11 mouse cellular contexts compared by ENCODE assay signal in the genomic region with DNA sequence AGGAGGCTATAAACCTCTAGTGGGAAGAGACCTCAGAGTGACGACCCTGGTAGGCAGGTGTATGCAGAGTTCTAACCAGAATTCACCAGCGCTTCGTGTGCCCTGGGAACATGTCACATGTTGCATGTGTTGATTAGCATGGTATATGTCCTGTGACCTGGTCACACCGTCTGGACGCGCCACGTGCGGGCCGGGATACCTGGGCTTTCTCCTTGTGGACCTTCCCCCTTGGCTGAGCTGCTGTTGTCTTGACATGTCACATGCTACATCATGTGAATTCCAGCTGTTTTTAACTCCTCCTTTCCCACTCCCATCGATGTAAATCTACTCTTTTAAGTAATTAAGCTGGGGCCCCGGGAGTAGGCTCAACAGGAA. TPM values are rescaled to one million over a fixed set of nuclear protein-coding genes. Genes with fewer than 3 reads are reported as not detected.
A peak's percentile ranks its signal among the peaks of the same experiment; 100 is the strongest.
DNase-seq lines count a peak whose midpoint lies in the region; ATAC-seq and TF ChIP-seq lines count a peak whose summit lies in the region.
"Had no signal": no experiment of that assay in that cellular context is flagged by ENCODE, and none has a peak within 500 bp of the region (broad histone marks: within the 10 kb centered on the region; RNA-seq: fewer than 3 reads in every experiment).

No protein-coding gene starts in this region.

- 23% methylated on average over 11 of the region's 11 CpGs for WGBS in heart, embryonic 10.5 days
- 15% methylated on average over 11 of the region's 11 CpGs for WGBS in intestine, embryonic 16.5 days
- WGBS in midbrain, embryonic 12.5 days = 23% methylated on average over 11 of the region's 11 CpGs

- no peak for TF ChIP-seq CTCF in brain, embryonic 14.5 days (IDR thresholded peaks at IDR 0.05; ENCODE audit: borderline replicate concordance, extremely low read depth, insufficient read depth, insufficient read length)

- peak overlapping the region; percentile 66 for H3K4me3 ChIP-seq in heart, embryonic 10.5 days
- peak overlapping the region; percentile 50 for H3K4me3 ChIP-seq in intestine, embryonic 16.5 days (ENCODE audit: low read length)
- peak overlapping the region; percentile 41 for H3K4me3 ChIP-seq in midbrain, embryonic 12.5 days

- ATAC-seq in intestine, embryonic 16.5 days = no peak; the same call in 1 of the 2 replicates
- no peak for ATAC-seq in midbrain, embryonic 12.5 days (ENCODE audit: low FRiP score, low read depth)

- peaks cover 32% of the 10 kb centered on the region for H3K4me1 ChIP-seq in heart, embryonic 10.5 days
- peaks cover 40% of the 10 kb centered on the region for H3K4me1 ChIP-seq in intestine, embryonic 16.5 days (ENCODE audit: control insufficient read depth, insufficient read depth, low read length)
- peaks cover 14% of the 10 kb centered on the region for H3K4me1 ChIP-seq in midbrain, embryonic 12.5 days

- no peak for TF ChIP-seq POLR2A in brain, embryonic 14.5 days (IDR thresholded peaks at IDR 0.05; ENCODE audit: borderline replicate concordance, extremely low read depth, insufficient read depth, insufficient read length, poor library complexity, severe bottlenecking)

- no peaks in the 10 kb centered on the region for H3K36me3 ChIP-seq in heart, embryonic 10.5 days
- H3K36me3 ChIP-seq in intestine, embryonic 16.5 days (ENCODE audit: control insufficient read depth, insufficient read depth, low read length) = no peaks in the 10 kb centered on the region
- H3K36me3 ChIP-seq in midbrain, embryonic 12.5 days = no peaks in the 10 kb centered on the region

- 0 out of 2 replicates have a peak overlapping the region, but pooled peaks have one; percentile 72 for H3K27ac ChIP-seq in heart, embryonic 10.5 days
- no peak overlapping the region for H3K27ac ChIP-seq in intestine, embryonic 16.5 days (ENCODE audit: low read length)
- no peak overlapping the region for H3K27ac ChIP-seq in midbrain, embryonic 12.5 days (replicated peaks)

- peak overlapping the region; percentile 60 for H3K9ac ChIP-seq in intestine, embryonic 16.5 days (ENCODE audit: low read depth, low read length)
- no peak overlapping the region for H3K9ac ChIP-seq in midbrain, embryonic 12.5 days (replicated peaks)

- H3K9me3 ChIP-seq in heart, embryonic 10.5 days = no peaks in the 10 kb centered on the region
- no peaks in the 10 kb centered on the region for H3K9me3 ChIP-seq in intestine, embryonic 16.5 days (ENCODE audit: control insufficient read depth, low read length)
- no peaks in the 10 kb centered on the region for H3K9me3 ChIP-seq in midbrain, embryonic 12.5 days

- H3K27me3 ChIP-seq in heart, embryonic 10.5 days (ENCODE audit: insufficient read depth, poor library complexity, severe bottlenecking) = peaks cover 55% of the 10 kb centered on the region
- H3K27me3 ChIP-seq in intestine, embryonic 16.5 days (replicated peaks; ENCODE audit: control insufficient read depth, insufficient read depth, low read length) = peaks cover 8% of the 10 kb centered on the region; the same call in 1 of the 2 replicates
- peaks cover 36% of the 10 kb centered on the region for H3K27me3 ChIP-seq in midbrain, embryonic 12.5 days

- peak overlapping the region; percentile 93 for H3K4me2 ChIP-seq in intestine, embryonic 16.5 days (ENCODE audit: low read depth, low read length)
- H3K4me2 ChIP-seq in midbrain, embryonic 12.5 days (replicated peaks) = peak overlapping the region; percentile 90

- DNase-seq in heart, embryonic 10.5 days (ENCODE audit: low spot score) = no peak
- DNase-seq in heart, adult 11 months = no peak
- DNase-seq in brain, embryonic 14.5 days (ENCODE audit: low read depth) = peak; percentile 23
- no peak for DNase-seq in frontal cortex, adult 2 months (ENCODE audit: extremely low spot score in 1 of 2, low spot score in 1 of 2)
- DNase-seq in adrenal gland, postnatal 14 days = no peak
- DNase-seq in thymus, postnatal 25 days = no peak

RNA-seq across cellular contexts. Expression of gene Aqp3, which starts 0.6 kb away (rescaled TPM):
- polyA plus RNA-seq in heart, embryonic 10.5 days (2016; fragmentation: Nextera tagmentation; extraction: Ambion mirVana) = 10.6 TPM in 2 replicates
- 1.4 and 4.3 TPM in 2 replicates for polyA plus RNA-seq in brain, embryonic 14.5 days (2012; rRNA removed)
- polyA plus RNA-seq in intestine, embryonic 16.5 days (2015; fragmentation: Nextera tagmentation; extraction: Ambion mirVana) = 4.4 and 4.5 TPM in 2 replicates
- 0.65 and 0.93 TPM in 2 replicates for polyA plus RNA-seq in midbrain, embryonic 12.5 days (2016; fragmentation: Nextera tagmentation; extraction: Ambion mirVana)
- 0.26 and 1.1 TPM in 2 replicates for polyA plus RNA-seq in frontal cortex, adult 2 months (2012; rRNA removed)
- total RNA-seq in adrenal gland, postnatal 14 days (2021) = 2.7 TPM in 1 of 2 replicates, not detected in the other
- total RNA-seq: common myeloid progenitor, adult 5-6 weeks; liver, adult 2 months had no signal
- polyA plus RNA-seq: liver, adult 2 months had no signal

RNA-seq across cellular contexts. Expression of gene Nol6, which starts 25.7 kb away (rescaled TPM):
- 26.0 and 26.8 TPM in 2 replicates for polyA plus RNA-seq in heart, embryonic 10.5 days (2016; fragmentation: Nextera tagmentation; extraction: Ambion mirVana)
- 51.5 and 57.4 TPM in 2 replicates for polyA plus RNA-seq in brain, embryonic 14.5 days (2012; rRNA removed)
- polyA plus RNA-seq in intestine, embryonic 16.5 days (2015; fragmentation: Nextera tagmentation; extraction: Ambion mirVana) = 20.0 and 21.8 TPM in 2 replicates
- polyA plus RNA-seq in midbrain, embryonic 12.5 days (2016; fragmentation: Nextera tagmentation; extraction: Ambion mirVana) = 27.4 and 28.2 TPM in 2 replicates
- 64.1 and 67.0 TPM in 2 replicates for polyA plus RNA-seq in frontal cortex, adult 2 months (2012; rRNA removed)
- total RNA-seq in adrenal gland, postnatal 14 days (2021) = 45.2 and 49.5 TPM in 2 replicates

RNA-seq across cellular contexts. Expression of gene Ube2r2, which starts 37.0 kb away (rescaled TPM):
- polyA plus RNA-seq in heart, embryonic 10.5 days (2016; fragmentation: Nextera tagmentation; extraction: Ambion mirVana) = 64.2 and 84.7 TPM in 2 replicates
- 139 and 175 TPM in 2 replicates for polyA plus RNA-seq in brain, embryonic 14.5 days (2012; rRNA removed)
- polyA plus RNA-seq in intestine, embryonic 16.5 days (2015; fragmentation: Nextera tagmentation; extraction: Ambion mirVana) = 53.5 and 65.4 TPM in 2 replicates
- polyA plus RNA-seq in midbrain, embryonic 12.5 days (2016; fragmentation: Nextera tagmentation; extraction: Ambion mirVana) = 97.7 and 115 TPM in 2 replicates
- polyA plus RNA-seq in frontal cortex, adult 2 months (2012; rRNA removed) = 167 and 168 TPM in 2 replicates
- total RNA-seq in adrenal gland, postnatal 14 days (2021) = 102 and 113 TPM in 2 replicates

RNA-seq across cellular contexts. Expression of gene Aqp7, which starts 50.6 kb away (rescaled TPM):
- polyA plus RNA-seq in heart, embryonic 10.5 days (2016; fragmentation: Nextera tagmentation; extraction: Ambion mirVana) = 0.09 and 1.2 TPM in 2 replicates
- polyA plus RNA-seq in brain, embryonic 14.5 days (2012; rRNA removed) = not detected in 2 replicates
- 0.56 and 0.83 TPM in 2 replicates for polyA plus RNA-seq in intestine, embryonic 16.5 days (2015; fragmentation: Nextera tagmentation; extraction: Ambion mirVana)
- polyA plus RNA-seq in midbrain, embryonic 12.5 days (2016; fragmentation: Nextera tagmentation; extraction: Ambion mirVana) = not detected in 2 replicates
- polyA plus RNA-seq in frontal cortex, adult 2 months (2012; rRNA removed) = 0.04 TPM in 1 of 2 replicates, not detected in the other
- 62.7 and 67.7 TPM in 2 replicates for total RNA-seq in adrenal gland, postnatal 14 days (2021)
- total RNA-seq: common myeloid progenitor, adult 5-6 weeks had no signal
- polyA plus RNA-seq: C2C12 had no signal
